Mouse (Mus musculus) neutrophil, adult 5-6 weeks (primary cell): Measurements from ENCODE around the gene Vmn2r18. TPM values are rescaled to one million over a fixed set of nuclear protein-coding genes. Genes with fewer than 3 reads are reported as not detected.

Experiments used
- ATAC-seq: fragments of 151-379, 151-347 bp; 2 replicates; pipeline ENCODE4 v1.8.0; 2017; ENCODE audit warnings: mild to moderate bottlenecking, moderate TSS enrichment; ENCODE audit not compliant: insufficient number of reproducible peaks, poor library complexity, low FRiP score, severe bottlenecking; ENCODE audit errors: extremely low read depth
- total RNA-seq: library from RNA; stranded (forward); fragments of 200-1000 nt; gene quantifications from 2 replicates; pipeline ENCODE4 v1.2.3, GENCODE M21; 2017

Gene Vmn2r18
- not detected in 2 replicates for total RNA-seq

- no peak for ATAC-seq
Measured at GRCm38 (mm10) chr5:151605921-151606320, at the start of gene Vmn2r18. TSS of gene Vmn2r18 (minus strand) at chr5:151606021.

DNA sequence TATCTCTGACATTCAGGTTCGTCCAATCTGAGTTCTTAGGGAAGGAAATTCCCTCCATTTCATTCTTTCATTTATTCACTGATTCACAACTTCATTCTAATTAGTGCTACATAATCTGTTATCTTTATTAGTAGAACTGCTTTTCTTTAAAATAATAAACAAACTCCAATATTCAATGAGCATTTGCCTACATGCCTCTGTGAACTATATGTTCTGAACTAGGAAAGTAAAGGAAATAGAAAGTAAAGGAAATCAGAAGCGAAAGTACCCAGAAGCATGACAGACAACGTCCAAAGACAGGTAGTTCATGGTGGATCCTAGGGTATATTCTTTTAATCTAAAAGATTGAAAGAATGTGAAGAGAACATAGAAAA, 45.6 kb upstream of the Vmn2r18 start:
- ATAC-seq, result no peak

- ATAC-seq, result peak; percentile 99
Measured at GRCm38 (mm10) chr5:151650700-151651410, 45.0 kb upstream of the Vmn2r18 start, which contains the start of gene Rfc3. TSS of gene Rfc3 (minus strand) at chr5:151651242.

DNA sequence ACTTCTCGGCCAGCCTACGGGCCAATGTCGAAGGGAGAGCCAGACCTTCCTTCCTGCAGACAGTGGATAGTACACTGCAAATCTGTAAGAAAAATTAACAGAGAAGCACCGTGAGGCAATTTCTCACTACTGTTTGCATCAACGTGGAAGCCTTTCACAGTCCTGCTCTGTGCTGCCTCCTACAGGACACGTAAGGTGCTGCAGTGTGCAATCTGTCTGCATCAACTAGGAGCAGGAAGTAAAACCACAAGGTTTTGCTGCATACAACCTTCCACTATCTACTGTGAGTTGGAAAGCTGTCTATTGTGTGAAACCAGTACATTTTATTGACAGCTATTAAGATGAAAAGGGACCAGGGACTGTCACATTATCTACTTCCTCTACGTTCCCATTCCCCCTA, 39.0 kb upstream of the Vmn2r18 start:
- 0 out of 2 replicates have a peak, but pooled peaks have one; percentile 25 for ATAC-seq

DNA sequence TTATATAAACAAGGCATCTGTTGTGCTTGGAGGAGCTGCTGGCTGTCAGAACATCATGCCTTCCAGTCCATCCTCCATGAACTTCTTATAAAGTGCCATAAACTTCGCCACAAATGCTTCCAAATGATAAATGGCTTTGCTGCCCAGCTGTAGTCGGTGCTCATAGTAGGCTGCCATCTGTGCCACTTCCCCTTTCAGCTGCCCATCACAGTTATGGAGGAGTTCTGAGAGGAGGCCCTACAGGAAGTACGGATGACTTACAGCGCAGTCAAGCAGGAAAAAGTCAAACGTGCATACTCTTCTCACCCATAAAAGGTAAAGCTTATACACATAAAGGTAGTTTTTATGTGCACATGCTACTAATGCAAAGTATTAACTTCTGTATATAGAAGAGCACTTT, 37.0 kb upstream of the Vmn2r18 start:
- ATAC-seq, result peak; percentile 93

DNA sequence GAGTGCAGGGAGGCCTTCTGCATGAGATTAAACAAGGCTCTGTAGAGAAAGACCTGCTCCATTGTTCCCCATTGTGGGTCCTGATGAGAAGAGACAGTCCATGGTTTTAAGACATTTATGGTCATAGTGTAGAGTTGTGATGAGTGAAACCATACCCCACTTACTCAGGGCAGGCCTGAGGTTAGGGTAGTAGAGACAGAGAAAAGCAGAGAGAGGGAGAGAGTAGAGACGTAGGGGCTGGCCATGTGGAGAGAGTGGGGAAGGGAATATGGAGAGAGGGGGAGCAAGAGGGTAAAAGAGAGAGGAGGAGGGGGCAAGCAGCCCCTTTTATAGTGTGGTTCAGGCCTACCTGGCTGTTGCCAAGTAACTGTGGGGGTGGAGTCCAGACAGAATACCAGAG, 36.3 kb upstream of the Vmn2r18 start:
- ATAC-seq, result no peak

DNA sequence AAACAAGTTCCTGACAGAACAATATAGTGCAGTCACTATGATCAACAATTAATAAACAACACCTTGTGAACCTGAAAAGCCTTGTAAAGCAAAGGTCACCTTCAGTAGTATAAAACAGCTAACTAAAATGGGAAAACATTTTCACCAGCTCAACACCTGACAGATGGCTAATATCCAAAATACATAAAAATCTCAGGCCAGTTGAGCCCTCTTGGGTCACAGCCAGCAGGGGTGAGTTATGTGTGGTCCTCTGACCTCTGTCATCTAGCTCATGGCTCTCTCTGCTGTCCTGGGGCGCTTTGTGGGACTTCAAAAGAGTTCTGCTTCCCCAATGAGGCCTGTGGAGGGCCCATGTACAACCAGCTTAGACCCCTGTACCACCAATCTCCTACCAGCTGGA, 4.1 kb downstream of the Vmn2r18 start:
- no peak for ATAC-seq

Other genes with a start within 250 kb of the Vmn2r18 start
- not detected in 2 replicates for gene Gm42906, start 177.9 kb downstream of the Vmn2r18 start, total RNA-seq
- 13.7 and 27.6 TPM in 2 replicates for gene Rfc3, start 45.2 kb upstream of the Vmn2r18 start, total RNA-seq